Mouse (Mus musculus) kidney, adult 2 months (tissue): ENCODE results near the gene Pgc. TPM values are rescaled to one million over a fixed set of nuclear protein-coding genes. Genes with fewer than 3 reads are reported as not detected.
A peak's percentile ranks its signal among the peaks of the same experiment; 100 is the strongest.

Source experiments
- DNase-seq: peaks from one replicate; pipeline ENCODE4 v3.0.0; 2021
- H3K27ac ChIP-seq: fragments of 200-500 bp; 2 replicates; pipeline ENCODE4 v1.5.1; 2012; ENCODE audit warnings: low read depth, low read length, control low read depth, inconsistent platforms; ENCODE audit not compliant: insufficient read depth
- H3K27me3 ChIP-seq: fragments of 200-500 bp; replicated peaks from 2 replicates; pipeline ENCODE4 v1.6.1; 2012; ENCODE audit warnings: mild to moderate bottlenecking, moderate library complexity, low read length, inconsistent platforms; ENCODE audit not compliant: control insufficient read depth, insufficient read depth
- H3K36me3 ChIP-seq: fragments of 200-500 bp; 2 replicates; pipeline ENCODE4 v1.6.1; 2012; ENCODE audit warnings: mild to moderate bottlenecking, moderate library complexity, low read length, inconsistent platforms; ENCODE audit not compliant: control insufficient read depth, insufficient read depth
- H3K4me1 ChIP-seq: fragments of 200-500 bp; 2 replicates; pipeline ENCODE4 v1.6.1; 2011; ENCODE audit warnings: low read length; ENCODE audit not compliant: control insufficient read depth, insufficient read depth
- H3K4me3 ChIP-seq: fragments of 200-500 bp; 2 replicates; pipeline ENCODE4 v1.5.1; 2011; ENCODE audit warnings: mild to moderate bottlenecking, low read depth, low read length, control low read depth; ENCODE audit not compliant: insufficient read depth
- CTCF ChIP-seq: fragments of 200-500 bp; conservative IDR thresholded peaks from 2 replicates; pipeline ENCODE4 v1.5.1; 2011; ENCODE audit warnings: low read depth, mild to moderate bottlenecking, control low read depth, low read length, moderate library complexity, mixed read lengths; ENCODE audit not compliant: insufficient read depth, insufficient read length
- POLR2A ChIP-seq: fragments of 200-500 bp; IDR thresholded peaks from one replicate; pipeline ENCODE4 v1.6.1; 2011; ENCODE audit warnings: low read depth, low read length, control low read depth
- WGBS: fragments of 180-500 bp; shearing (Covaris S2); methylation state at CpG from one replicate; pipeline ENCODE4 v1.1.7; 2018; 5-methylcytosine and 5-hydroxymethylcytosine counted together
- polyA plus RNA-seq: library from polyadenylated mRNA; depleted of rRNA; stranded (reverse); fragments of >200 nt; gene quantifications from 2 replicates; pipeline ENCODE4 v1.2.3, GENCODE M21; 2012

Gene Pgc
- polyA plus RNA-seq, 1 experiment: 1.0 TPM

GRCm38 (mm10) chr17:47735553-47736100 is 9.0 kb downstream of the Pgc start:
- 69% methylated on average over 14 of the region's 14 CpGs for WGBS
- DNase-seq: no peak
- TF ChIP-seq POLR2A (no peak), CTCF (no peak)
- no peak overlapping the region for H3K27ac ChIP-seq
- no peaks in the 10 kb centered on the region for H3K27me3 ChIP-seq
- H3K4me3 ChIP-seq: no peak overlapping the region
- 0 out of 2 replicates have a peak, but pooled peaks cover 9% of the 10 kb centered on the region for H3K4me1 ChIP-seq
- no peaks in the 10 kb centered on the region for H3K36me3 ChIP-seq

DNA sequence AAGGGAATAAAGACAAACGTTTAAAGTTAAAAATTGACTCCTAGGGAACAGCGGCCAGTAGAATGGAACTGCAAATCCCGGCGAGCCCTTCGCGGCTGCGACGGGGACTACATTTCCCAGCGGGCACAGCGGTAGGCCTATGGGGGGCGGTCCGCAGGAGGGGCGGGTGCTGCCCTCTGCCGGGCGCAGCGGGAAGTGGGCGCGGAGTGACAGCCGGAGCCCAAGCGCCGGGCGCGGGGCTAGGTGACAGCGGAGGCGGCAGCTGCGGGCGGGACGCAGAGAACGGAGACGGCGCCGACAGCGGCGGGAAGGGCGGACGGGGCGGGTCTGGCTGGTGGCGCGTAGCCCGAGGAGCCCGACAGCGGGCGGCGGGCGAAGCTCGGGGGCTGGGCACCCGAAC is 10.2 kb downstream of the Pgc start, which contains the start of gene Tfeb:
Gene Tfeb (plus strand): TSS at position 175 of the 400 bp plus-strand sequence.
- peak; percentile 98 for DNase-seq
- Histone ChIP-seq H3K27ac (peak within 1 kb of the TSS; percentile 96), H3K27me3 (no peaks in the 10 kb centered on the region), H3K4me1 (0 out of 2 replicates have a peak, but pooled peaks cover 9% of the 10 kb centered on the region), H3K36me3 (no peaks in the 10 kb centered on the region), H3K4me3 (peak within 1 kb of the TSS; percentile 86)
- 1% methylated on average over 45 of the region's 47 CpGs for whole genome bisulfite sequencing
- peak; percentile 78 for TF ChIP-seq CTCF
- TF ChIP-seq POLR2A: peak; percentile 17

- 0 out of 2 replicates have a peak, but pooled peaks cover 9% of the 10 kb centered on the region for H3K4me1 ChIP-seq
- no peaks in the 10 kb centered on the region for H3K36me3 ChIP-seq
- WGBS: 2% methylated on average over 55 of the region's 60 CpGs
- H3K27ac ChIP-seq: peak overlapping the region; percentile 96
- TF ChIP-seq POLR2A: no peak
- TF ChIP-seq CTCF: no peak
- no peaks in the 10 kb centered on the region for H3K27me3 ChIP-seq
- peak overlapping the region; percentile 86 for H3K4me3 ChIP-seq
- peak; percentile 97 for DNase-seq
Observed at GRCm38 (mm10) chr17:47737271-47738065, 10.8 kb downstream of the Pgc start.

DNA sequence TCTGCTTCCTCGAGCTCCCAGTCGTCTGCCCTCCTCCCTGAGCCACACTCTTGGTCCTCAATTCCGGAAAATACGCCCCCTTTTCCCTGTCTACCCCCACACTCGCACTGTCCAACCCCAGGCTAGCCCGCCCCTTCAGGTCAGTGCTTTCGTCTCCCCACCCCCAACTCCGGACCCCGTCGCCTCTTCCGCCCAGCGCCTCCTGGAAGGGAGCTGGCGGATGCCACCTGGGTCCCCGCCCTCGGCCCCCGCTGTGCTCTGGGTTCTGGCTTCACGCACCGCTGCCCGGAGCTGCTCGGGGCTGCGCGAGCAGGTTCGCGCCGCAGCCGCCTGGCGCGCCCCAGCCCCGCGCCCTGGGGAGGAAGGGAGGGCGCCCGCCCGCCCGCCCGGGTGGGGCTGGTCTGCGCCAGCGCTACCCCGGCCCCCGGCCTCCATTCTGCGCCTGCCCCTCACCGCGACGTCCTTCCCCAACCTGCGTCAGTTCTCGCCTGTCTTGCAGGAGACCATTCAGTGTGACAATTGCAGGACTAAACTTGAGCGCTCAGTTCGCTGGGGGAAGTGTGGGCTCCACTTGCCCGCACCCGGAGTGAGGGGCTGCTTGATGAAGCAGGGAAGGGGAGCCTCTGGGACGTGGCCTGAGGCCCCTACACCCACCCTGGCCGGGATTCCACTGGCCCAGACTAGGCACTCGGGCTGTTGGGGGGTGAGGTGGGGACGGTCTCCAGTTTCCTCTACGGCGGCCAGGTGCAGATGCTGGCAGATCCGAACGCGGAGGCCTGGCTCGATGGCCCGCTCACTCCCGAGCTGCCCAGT is 11.6 kb downstream of the Pgc start:
- peak; percentile 86 for DNase-seq
- Histone ChIP-seq H3K4me1 (0 out of 2 replicates have a peak, but pooled peaks cover 9% of the 10 kb centered on the region), H3K36me3 (no peaks in the 10 kb centered on the region), H3K27ac (peak overlapping the region; percentile 92), H3K4me3 (peak overlapping the region; percentile 86), H3K27me3 (no peaks in the 10 kb centered on the region)
- 2% methylated on average over 57 of the region's 61 CpGs for WGBS
- TF ChIP-seq CTCF: no peak
- TF ChIP-seq POLR2A: no peak

GRCm38 (mm10) chr17:47738879-47739798 is 12.5 kb downstream of the Pgc start:
- Histone ChIP-seq H3K27me3 (no peaks in the 10 kb centered on the region), H3K36me3 (no peaks in the 10 kb centered on the region), H3K4me1 (0 out of 2 replicates have a peak, but pooled peaks cover 9% of the 10 kb centered on the region), H3K4me3 (peak overlapping the region; percentile 86), H3K27ac (peak overlapping the region; percentile 78)
- TF ChIP-seq POLR2A: no peak
- no peak for TF ChIP-seq CTCF
- 17% methylated on average over 20 of the region's 20 CpGs for WGBS
- DNase-seq: peak; percentile 48

GRCm38 (mm10) chr17:47740186-47740585 is 13.5 kb downstream of the Pgc start:
- no peak overlapping the region for H3K4me3 ChIP-seq
- H3K27ac ChIP-seq: no peak overlapping the region
- 79% methylated on average over 2 of the region's 2 CpGs for WGBS
- DNase-seq: no peak
- 0 out of 2 replicates have a peak, but pooled peaks cover 9% of the 10 kb centered on the region for H3K4me1 ChIP-seq
- H3K27me3 ChIP-seq: no peaks in the 10 kb centered on the region
- no peaks in the 10 kb centered on the region for H3K36me3 ChIP-seq
- TF ChIP-seq POLR2A (no peak), CTCF (no peak)
